Mouse (Mus musculus) splenic B cell, adult 2 months (primary cell): ENCODE data around the gene Tuba1b.

Experiments used
- DNase-seq: peaks from one replicate; pipeline ENCODE4 v3.0.0-alpha.2; 2011; ENCODE audit warnings: low read depth, low spot score
- H3K27me3 ChIP-seq: 2 replicates; pipeline ENCODE4 v1.6.1; 2012; ENCODE audit warnings: mild to moderate bottlenecking, low read length, moderate library complexity, mixed read lengths; ENCODE audit not compliant: control insufficient read depth, poor library complexity, insufficient read depth, severe bottlenecking
- H3K36me3 ChIP-seq: 2 replicates; pipeline ENCODE4 v1.6.1; 2012; ENCODE audit warnings: mild to moderate bottlenecking, low read length, moderate library complexity, mixed read lengths; ENCODE audit not compliant: control insufficient read depth, poor library complexity, insufficient read depth, severe bottlenecking

Tuba1b gene

DNA sequence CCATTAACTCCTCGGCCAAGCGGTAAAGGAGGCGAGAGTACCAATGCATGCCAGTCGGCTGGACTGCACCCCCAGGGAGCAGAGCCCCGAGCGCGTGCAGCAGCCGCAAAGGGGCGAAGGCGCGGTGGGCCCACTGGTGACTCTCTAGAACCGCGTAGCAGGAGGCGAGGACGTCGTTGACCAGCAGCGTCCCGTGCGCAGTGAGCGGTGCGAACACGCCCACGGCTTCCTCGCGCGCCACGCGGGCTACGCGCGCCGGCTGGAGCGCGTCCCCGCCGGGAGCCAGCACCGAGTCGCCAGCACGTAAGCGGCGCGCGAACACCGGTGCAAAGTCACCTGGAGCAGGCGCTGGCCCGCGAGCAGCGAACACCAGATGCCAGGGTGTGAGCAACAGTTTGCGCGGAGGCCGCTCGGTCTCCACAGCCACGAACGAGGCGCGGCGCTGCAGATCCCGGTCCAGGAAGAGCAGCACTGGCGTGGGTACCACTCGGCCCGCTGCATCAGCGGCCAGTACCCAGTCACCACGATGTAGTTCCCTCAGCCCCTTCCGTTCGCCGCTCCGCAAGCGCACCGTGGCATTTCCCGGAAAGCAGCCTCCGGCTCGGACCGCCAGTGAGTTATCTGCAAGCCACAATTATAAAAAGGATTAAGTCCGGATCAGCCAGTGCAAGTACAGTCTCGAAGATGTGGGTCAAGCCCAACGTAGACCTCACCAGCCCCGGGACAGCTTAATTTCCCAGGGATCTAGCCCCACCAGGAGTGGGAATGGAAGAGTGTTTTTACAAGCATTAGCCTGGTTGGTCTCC is 40.2 kb downstream of the Tuba1b start, which contains the start of gene Rhebl1:
Rhebl1 (minus strand) TSS at position 601 of the 806 bp plus-strand sequence.
- 0 out of 2 replicates have a peak, but pooled peaks cover 2% of the 10 kb centered on the region for H3K27me3 ChIP-seq
- no peaks in the 10 kb centered on the region for H3K36me3 ChIP-seq
- DNase-seq = peak; percentile 38

DNA sequence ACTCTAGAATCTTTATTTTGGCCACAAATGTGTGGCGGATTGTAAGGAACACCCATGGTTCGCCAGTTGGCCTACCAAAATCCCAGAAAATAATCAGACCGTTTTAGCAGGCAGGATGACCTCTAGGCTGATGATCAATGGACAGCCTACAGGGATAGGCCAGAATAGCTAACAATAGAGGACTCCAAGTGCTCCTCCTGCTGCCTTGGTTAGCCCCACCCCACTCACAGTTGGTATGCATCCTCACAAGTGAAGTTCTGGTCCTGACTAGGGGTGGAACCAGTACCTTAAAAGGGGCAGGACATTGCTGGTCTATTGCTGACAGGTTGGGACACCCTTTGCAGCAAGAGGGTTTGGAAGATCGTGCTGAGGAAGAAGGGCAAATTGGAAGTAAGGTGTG is 41.3 kb downstream of the Tuba1b start:
- no peak for DNase-seq

GRCm38 (mm10) chr15:98891907-98892606 is 42.3 kb downstream of the Tuba1b start:
- H3K36me3 ChIP-seq = no peaks in the 10 kb centered on the region
- DNase-seq = peak; percentile 81
- 0 out of 2 replicates have a peak, but pooled peaks cover 2% of the 10 kb centered on the region for H3K27me3 ChIP-seq

More for the DNA sequence above, 41.3 kb downstream of the Tuba1b start:
- 0 out of 2 replicates have a peak, but pooled peaks cover 2% of the 10 kb centered on the region for H3K27me3 ChIP-seq
- H3K36me3 ChIP-seq = no peaks in the 10 kb centered on the region

DNA sequence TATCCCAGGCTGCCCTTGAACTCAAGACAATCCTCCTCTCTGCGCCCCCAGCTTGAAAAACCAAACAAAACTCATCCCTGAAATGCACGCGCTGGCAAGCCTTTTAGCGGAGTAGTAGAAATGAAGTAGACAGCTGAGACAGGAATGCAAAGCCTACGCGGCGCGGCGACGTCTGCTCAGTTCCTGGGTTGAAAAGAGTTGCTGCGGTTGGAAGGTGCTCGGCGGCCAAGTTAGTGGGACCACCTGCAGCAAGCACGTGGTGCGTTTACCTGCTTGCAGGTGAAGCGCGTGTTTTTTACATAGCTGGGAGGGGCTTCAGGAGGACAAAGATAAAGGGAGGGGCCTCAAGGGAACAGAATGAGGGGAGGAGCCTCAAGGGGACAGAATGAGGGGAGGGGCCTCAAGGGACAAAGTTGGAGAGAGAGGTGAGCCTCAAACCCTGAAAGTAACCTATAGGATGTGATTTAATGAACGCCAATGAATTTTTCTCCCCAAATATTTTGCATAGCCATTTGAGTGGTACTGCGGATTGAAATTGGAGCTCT is 43.1 kb downstream of the Tuba1b start:
- 0 out of 2 replicates have a peak, but pooled peaks cover 2% of the 10 kb centered on the region for H3K27me3 ChIP-seq
- DNase-seq = no peak

DNA sequence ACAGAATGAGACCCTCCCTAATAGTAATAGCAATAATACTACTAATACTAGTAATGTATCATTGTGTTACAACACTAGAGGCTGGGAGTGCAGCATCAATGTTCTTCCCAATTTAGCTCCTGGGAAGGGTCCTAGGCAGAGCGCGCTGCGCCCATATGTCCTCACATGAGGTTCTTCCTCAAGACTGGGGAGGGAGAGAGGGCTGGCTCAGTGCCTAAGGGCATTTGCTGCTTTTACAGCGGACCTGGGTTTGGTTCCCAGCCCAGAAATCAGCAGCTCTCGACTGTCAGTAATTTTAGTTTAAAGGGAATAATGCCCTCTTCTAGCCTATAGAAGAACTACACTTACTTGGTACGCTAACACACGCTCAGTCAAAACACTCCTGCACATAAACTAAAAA is 46.8 kb downstream of the Tuba1b start:
- Histone ChIP-seq H3K27me3 (no peaks in the 10 kb centered on the region), H3K36me3 (no peaks in the 10 kb centered on the region)
- no peak for DNase-seq

More for the DNA sequence above, 43.1 kb downstream of the Tuba1b start:
- H3K36me3 ChIP-seq = no peaks in the 10 kb centered on the region

DNA sequence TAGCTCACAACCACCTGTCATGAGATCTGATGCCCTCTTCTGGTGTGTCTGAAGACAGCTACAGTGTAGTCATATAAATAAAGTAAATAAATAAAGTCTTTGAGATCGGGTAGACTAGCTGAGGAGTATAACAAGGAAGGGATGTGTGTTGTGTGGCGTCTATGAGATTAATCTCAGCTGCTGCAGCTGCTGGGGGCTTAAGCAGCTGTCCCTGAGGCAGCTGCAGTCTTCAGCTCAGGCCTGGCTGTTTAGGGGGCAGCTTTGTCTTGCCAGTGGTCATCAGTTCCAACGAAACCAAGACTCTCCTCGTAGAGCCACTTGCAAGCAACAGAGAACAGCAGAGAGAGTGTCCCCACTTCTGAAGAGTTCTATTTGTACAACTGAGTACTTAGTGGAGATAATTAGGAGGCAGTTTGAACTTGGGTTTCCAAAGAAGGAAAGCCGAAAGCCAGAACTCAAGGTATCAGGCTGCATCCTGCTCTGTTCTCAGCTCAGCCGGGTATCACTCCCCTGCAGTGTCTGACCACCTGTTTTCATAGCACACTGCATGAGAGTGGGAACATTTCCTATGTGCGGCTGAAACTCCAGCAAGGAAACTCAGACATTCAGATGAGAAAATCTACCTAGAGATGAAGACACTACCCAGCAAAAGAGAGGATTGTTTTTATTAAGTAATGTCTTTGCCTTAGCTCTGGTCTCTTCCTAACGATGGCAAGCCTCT is 47.5 kb downstream of the Tuba1b start:
- no peaks in the 10 kb centered on the region; the same call in 1 of the 2 replicates for H3K27me3 ChIP-seq
- no peak for DNase-seq
- H3K36me3 ChIP-seq = no peaks in the 10 kb centered on the region

GRCm38 (mm10) chr15:98884106-98884505 is 50.3 kb downstream of the Tuba1b start:
- H3K36me3 ChIP-seq = no peaks in the 10 kb centered on the region
- no peak for DNase-seq
- no peaks in the 10 kb centered on the region; the same call in 1 of the 2 replicates for H3K27me3 ChIP-seq

DNA sequence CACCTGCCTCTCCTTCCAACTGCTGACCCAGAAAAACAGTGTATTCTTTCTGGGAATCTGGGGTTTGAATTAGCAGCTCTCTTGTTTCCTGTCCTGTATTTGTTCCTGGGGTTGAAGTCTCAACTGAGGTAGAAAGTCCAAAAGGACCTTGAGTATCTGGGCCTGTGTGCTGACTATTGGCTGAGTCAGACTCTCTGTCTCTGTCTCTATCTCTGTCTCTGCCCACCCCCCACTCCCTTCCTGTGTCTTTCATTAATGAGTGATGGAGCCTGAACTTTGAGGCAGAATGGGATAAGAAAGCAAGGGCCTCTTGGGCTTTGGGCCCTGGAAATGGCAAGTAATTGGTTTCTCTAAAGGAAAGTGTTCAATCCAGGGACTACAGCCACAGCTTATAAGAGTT is 50.7 kb downstream of the Tuba1b start:
- no peaks in the 10 kb centered on the region; the same call in 1 of the 2 replicates for H3K27me3 ChIP-seq

GRCm38 (mm10) chr15:98881656-98882008 is 52.7 kb downstream of the Tuba1b start:
- no peak for DNase-seq
- Histone ChIP-seq H3K27me3 (no peaks in the 10 kb centered on the region; the same call in 1 of the 2 replicates), H3K36me3 (no peaks in the 10 kb centered on the region; the same call in 1 of the 2 replicates)

More for the DNA sequence above, 50.7 kb downstream of the Tuba1b start:
- H3K36me3 ChIP-seq = no peaks in the 10 kb centered on the region
- DNase-seq = no peak
